Mouse (Mus musculus): Measurements from ENCODE around the gene Lpar1.

DNA sequence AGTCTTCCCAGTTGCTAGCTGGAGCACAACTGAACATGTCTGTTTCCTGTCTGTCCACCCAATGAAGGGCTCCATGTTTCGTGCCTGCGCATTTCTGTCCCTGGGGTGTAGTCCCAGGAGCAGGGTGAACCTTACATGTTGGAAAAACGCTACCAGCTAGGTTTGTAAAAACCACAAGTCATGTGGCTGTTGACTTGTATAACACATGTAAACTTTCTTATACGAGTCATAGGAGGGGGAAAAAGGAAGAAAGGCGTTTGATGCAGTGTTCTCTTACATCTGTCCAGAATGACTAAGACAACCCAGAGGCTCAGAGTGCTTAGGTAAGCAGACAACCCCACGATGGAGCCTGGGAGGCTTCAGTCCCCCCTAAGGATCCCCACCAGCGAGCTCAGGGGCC lies 27.5 kb upstream of the Lpar1 start:
- TF ChIP-seq POLR2A (IDR thresholded peaks at IDR 0.05; ENCODE audit: borderline replicate concordance, insufficient read depth, low read length) (no peak), CTCF (IDR thresholded peaks at IDR 0.05; ENCODE audit: borderline replicate concordance, insufficient read depth, low read depth, low read length) (no peak)

Data from cerebellum, adult 2 months (tissue).